Mouse (Mus musculus) brown adipose tissue, adult 24 weeks (tissue): ENCODE measurements around the gene Atg10. TPM values are rescaled to one million over a fixed set of nuclear protein-coding genes. Genes with fewer than 3 reads are reported as not detected.

Experiments
- H3K27ac ChIP-seq: fragments of 200-500 bp; replicated peaks from 2 replicates; pipeline ENCODE4 v1.5.1; 2012; ENCODE audit warnings: low read depth, mild to moderate bottlenecking, low read length
- H3K4me1 ChIP-seq: fragments of 200-500 bp; 2 replicates; pipeline ENCODE4 v1.6.1; 2012; ENCODE audit warnings: low read length, mixed read lengths; ENCODE audit not compliant: control insufficient read depth, insufficient read depth, insufficient read length
- H3K4me3 ChIP-seq: fragments of 200-500 bp; 2 replicates; pipeline ENCODE4 v1.5.1; 2012; ENCODE audit warnings: low read depth, mild to moderate bottlenecking, low read length, moderate library complexity; ENCODE audit not compliant: insufficient read depth
- polyA plus RNA-seq: library from polyadenylated mRNA; stranded (reverse); fragments of >200 nt; gene quantifications from 2 replicates; pipeline ENCODE4 v1.2.4, GENCODE M21; 2012; ENCODE audit not compliant: missing spikeins, insufficient read depth, insufficient read length

Atg10 gene
- polyA plus RNA-seq, 1 experiment: 41.9 TPM

- no peak overlapping the region for H3K4me3 ChIP-seq
- no peak overlapping the region for H3K27ac ChIP-seq
- H3K4me1 ChIP-seq: no peaks in the 10 kb centered on the region
Measured at GRCm38 (mm10) chr13:90894819-90895218, 328.9 kb downstream of the Atg10 start.

- H3K4me3 ChIP-seq: no peak overlapping the region
- H3K27ac ChIP-seq: no peak overlapping the region
- no peaks in the 10 kb centered on the region for H3K4me1 ChIP-seq
Measured at GRCm38 (mm10) chr13:90890111-90890510, 333.7 kb downstream of the Atg10 start.

- H3K27ac ChIP-seq: no peak overlapping the region
- peak overlapping the region; percentile 48 for H3K4me3 ChIP-seq
- no peaks in the 10 kb centered on the region for H3K4me1 ChIP-seq
Measured at GRCm38 (mm10) chr13:90886568-90886983, 337.2 kb downstream of the Atg10 start.

- peak overlapping the region; percentile 48; the same call in 1 of the 2 replicates for H3K4me3 ChIP-seq
- no peak overlapping the region for H3K27ac ChIP-seq
- H3K4me1 ChIP-seq: no peaks in the 10 kb centered on the region
Measured at GRCm38 (mm10) chr13:90885856-90886532, 337.8 kb downstream of the Atg10 start.

Other genes starting within 250 kb of the Atg10 start
- 19.2 and 23.7 TPM in 2 replicates for gene Ssbp2, start 236.3 kb upstream of the Atg10 start, polyA plus RNA-seq